Mouse (Mus musculus) hindbrain, embryonic 11.5 days (tissue): Measurements from ENCODE around the gene Srgap3. TPM values are rescaled to one million over a fixed set of nuclear protein-coding genes. Genes with fewer than 3 reads are reported as not detected.
"Not testable (repeated sequence)": the region's sequence is repeated elsewhere in the genome, so short reads cannot be mapped to it uniquely, and the experiment has no call there.

Experiments
- ATAC-seq: fragments of 200-750 bp; cut with Nextera tagmentation; 2 replicates; pipeline ENCODE4 v1.8.0; 2017; ENCODE audit warnings: mild to moderate bottlenecking, moderate TSS enrichment, moderate library complexity; ENCODE audit not compliant: low FRiP score
- DNase-seq: peaks from one replicate; pipeline ENCODE4 v3.0.0-alpha.2; 2015; ENCODE audit warnings: low spot score
- H3K27ac ChIP-seq: fragments of 300-500 bp; sonication (generic); 2 replicates; pipeline ENCODE4 v1.5.1; 2014; ENCODE audit warnings: mild to moderate bottlenecking, low read depth, low read length
- H3K27me3 ChIP-seq: fragments of 300-500 bp; sonication (generic); 2 replicates; pipeline ENCODE4 v1.6.1; 2014; ENCODE audit warnings: mild to moderate bottlenecking, low read length, moderate library complexity, mixed read lengths; ENCODE audit not compliant: control insufficient read depth, insufficient read depth
- H3K36me3 ChIP-seq: fragments of 300-500 bp; sonication (generic); 2 replicates; pipeline ENCODE4 v1.6.1; 2014; ENCODE audit warnings: mild to moderate bottlenecking, low read length, moderate library complexity, mixed read lengths; ENCODE audit not compliant: control insufficient read depth, insufficient read depth
- H3K4me1 ChIP-seq: fragments of 300-500 bp; sonication (generic); replicated peaks from 2 replicates; pipeline ENCODE4 v1.6.1; 2014; ENCODE audit warnings: low read length, mixed read lengths; ENCODE audit not compliant: control insufficient read depth, insufficient read depth
- H3K4me2 ChIP-seq: fragments of 300-500 bp; sonication (generic); replicated peaks from 2 replicates; pipeline ENCODE4 v1.6.1; 2014; ENCODE audit warnings: mild to moderate bottlenecking, low read depth, low read length
- H3K4me3 ChIP-seq: fragments of 300-500 bp; sonication (generic); 2 replicates; pipeline ENCODE4 v1.5.1; 2014; ENCODE audit warnings: low read depth, low read length
- H3K9ac ChIP-seq: fragments of 300-500 bp; sonication (generic); 2 replicates; pipeline ENCODE4 v1.6.1; 2014; ENCODE audit warnings: low read depth, low read length
- H3K9me3 ChIP-seq: fragments of 300-500 bp; sonication (generic); 2 replicates; pipeline ENCODE4 v1.6.1; 2016; ENCODE audit warnings: low read length; ENCODE audit not compliant: control insufficient read depth
- WGBS: fragments of 180-500 bp; shearing (Covaris S2); extraction: QIAGEN DNeasy Blood & Tissue Kit; methylation state at CpG from one replicate; pipeline ENCODE4 v1.1.7; 2014; 5-methylcytosine and 5-hydroxymethylcytosine counted together
- polyA plus RNA-seq: library from polyadenylated mRNA; unstranded; fragments of >200 nt; fragmentation: Nextera tagmentation; extraction: Ambion mirVana; gene quantifications from 2 replicates; pipeline ENCODE4 v1.2.1, GENCODE M21; 2014

Gene Srgap3
- polyA plus RNA-seq, 1 experiment from 2014 or later: 89.6 TPM

DNA sequence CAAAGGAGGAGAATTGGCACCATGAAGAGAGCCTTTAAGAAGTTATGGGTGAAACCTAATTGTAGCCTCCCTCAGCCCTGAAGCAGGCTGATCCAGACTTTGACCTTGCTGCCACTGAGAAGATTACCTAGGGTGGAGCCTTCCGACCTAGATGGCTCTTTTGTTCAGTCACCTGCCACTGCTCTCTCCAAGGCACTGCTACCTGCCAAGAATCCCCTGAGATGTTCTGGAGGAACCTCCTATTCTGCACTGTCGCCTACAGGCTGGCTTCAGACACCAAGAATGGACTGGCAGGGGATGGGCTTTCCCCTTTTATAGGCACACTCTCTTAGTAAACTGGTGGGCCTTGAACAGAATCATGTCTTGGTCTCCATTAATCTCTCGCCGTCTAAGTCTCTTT, 244.8 kb downstream of the Srgap3 start:
- H3K36me3 ChIP-seq, DNase-seq, H3K9ac ChIP-seq, H3K27ac ChIP-seq, H3K4me2 ChIP-seq, H3K4me3 ChIP-seq, H3K4me1 ChIP-seq, H3K9me3 ChIP-seq, H3K27me3 ChIP-seq, ATAC-seq: not testable (repeated sequence)
- 87% methylated on average over 4 of the region's 4 CpGs for WGBS

DNA sequence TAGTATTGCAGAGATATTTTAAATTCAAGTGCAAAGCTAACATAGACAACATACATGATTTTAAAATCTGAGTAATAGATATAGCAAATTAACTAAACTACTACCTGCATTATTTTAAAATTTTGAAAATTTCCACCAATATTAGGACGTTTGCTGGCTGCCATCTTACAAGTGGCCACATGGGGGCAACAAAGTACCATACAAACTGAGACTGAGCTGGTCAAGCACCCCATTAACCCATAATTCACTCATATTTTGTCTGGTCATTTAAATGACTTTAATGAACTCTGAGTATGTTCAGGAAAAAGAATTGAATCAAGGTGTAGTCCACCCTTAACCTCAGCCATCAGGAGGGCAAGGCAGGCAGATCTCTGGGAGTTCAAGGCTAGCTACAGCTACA, 246.7 kb downstream of the Srgap3 start:
- no peak overlapping the region for H3K27ac ChIP-seq
- no peak overlapping the region for H3K4me2 ChIP-seq
- no peaks in the 10 kb centered on the region for H3K9me3 ChIP-seq
- no peak overlapping the region for H3K4me3 ChIP-seq
- no peaks in the 10 kb centered on the region for H3K27me3 ChIP-seq
- no peak overlapping the region for H3K9ac ChIP-seq
- no peaks in the 10 kb centered on the region; the same call in 1 of the 2 replicates for H3K4me1 ChIP-seq
- ATAC-seq (no peak), DNase-seq (peak; percentile 76)
- WGBS: 0% methylated on average over 1 of the region's 1 CpGs
- H3K36me3 ChIP-seq: no peaks in the 10 kb centered on the region

DNA sequence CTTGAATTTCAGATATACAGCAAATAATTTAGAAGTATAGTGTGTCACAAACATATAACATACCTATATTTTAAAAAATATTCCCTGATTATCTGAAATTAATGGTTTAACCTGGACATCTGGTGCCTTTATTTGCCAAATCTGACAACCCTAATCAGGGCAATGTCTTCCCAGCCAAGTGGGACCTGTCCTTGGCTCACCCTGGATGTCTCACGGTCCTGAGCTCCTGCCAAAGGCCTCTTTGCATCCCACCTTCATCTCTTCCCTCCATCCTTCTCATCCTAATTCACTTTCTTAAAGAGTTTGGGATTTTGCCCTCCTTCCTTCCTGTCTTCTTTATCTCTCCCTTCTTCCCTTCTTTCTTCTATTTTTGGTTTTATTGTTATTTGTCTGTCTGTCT, 248.0 kb downstream of the Srgap3 start:
- no peak overlapping the region for H3K27ac ChIP-seq
- H3K9me3 ChIP-seq: no peaks in the 10 kb centered on the region
- H3K36me3 ChIP-seq: no peaks in the 10 kb centered on the region
- H3K9ac ChIP-seq: no peak overlapping the region
- H3K4me2 ChIP-seq: no peak overlapping the region
- no peak for DNase-seq
- H3K4me3 ChIP-seq: no peak overlapping the region
- no peaks in the 10 kb centered on the region; the same call in 1 of the 2 replicates for H3K4me1 ChIP-seq
- no peak for ATAC-seq
- 81% methylated on average over 1 of the region's 1 CpGs for WGBS
- H3K27me3 ChIP-seq: no peaks in the 10 kb centered on the region

DNA sequence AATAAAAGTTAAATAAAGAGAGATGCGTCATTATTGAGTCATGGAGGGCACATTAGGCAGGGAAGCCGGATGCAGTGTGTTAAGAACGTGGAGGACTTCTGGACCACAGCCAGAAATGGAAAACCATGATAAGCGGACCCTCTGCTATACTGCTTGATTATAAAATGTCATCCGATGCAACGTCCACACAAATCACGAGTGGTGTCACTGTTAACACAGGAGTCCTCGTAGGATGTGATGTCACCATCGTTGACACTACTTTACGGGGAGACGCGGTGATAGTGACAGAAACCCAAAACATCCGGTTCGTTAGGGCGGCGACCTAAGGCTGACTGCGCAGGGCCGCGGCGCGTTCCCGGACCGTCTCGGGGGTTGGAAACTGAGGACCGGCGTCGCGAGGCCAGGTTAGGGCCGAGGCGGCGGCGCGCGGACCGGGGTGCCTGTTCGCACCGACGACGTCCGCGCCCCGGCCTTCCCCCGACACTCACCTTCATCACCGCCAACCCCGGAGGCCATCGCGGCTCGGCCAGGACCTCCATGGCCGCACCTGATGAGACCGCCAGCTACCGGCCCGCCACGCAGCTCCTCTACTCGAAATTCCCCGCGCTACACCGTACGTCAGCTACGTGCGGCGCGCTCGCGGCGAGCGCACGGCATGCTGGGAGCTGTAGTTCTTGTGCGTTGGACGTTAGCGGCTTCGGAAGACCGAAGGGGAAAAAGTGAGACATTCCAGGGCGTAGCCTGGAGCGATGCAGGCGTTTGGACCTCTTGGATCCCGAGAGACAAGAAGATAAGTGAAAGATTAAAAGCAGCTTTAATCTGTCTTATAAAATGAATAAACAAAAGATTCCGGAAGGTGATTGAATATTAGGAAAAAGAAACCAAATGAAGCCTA, 250.8 kb downstream of the Srgap3 start, which contains the start of gene Rad18:
TSS of gene Rad18 (minus strand) at position 631 of the 895 bp plus-strand sequence.
- ATAC-seq (peak; percentile 94), DNase-seq (peak; percentile 94)
- H3K4me3 ChIP-seq: peak within 1 kb of the TSS; percentile 81
- H3K9ac ChIP-seq: peak within 1 kb of the TSS; percentile 57
- H3K27ac ChIP-seq: no peak within 1 kb of the TSS
- 1% methylated on average over 76 of the region's 77 CpGs for WGBS
- no peaks in the 10 kb centered on the region for H3K27me3 ChIP-seq
- peak within 1 kb of the TSS; percentile 73 for H3K4me2 ChIP-seq
- no peaks in the 10 kb centered on the region; the same call in 1 of the 2 replicates for H3K4me1 ChIP-seq
- H3K36me3 ChIP-seq: no peaks in the 10 kb centered on the region
- no peaks in the 10 kb centered on the region for H3K9me3 ChIP-seq

DNA sequence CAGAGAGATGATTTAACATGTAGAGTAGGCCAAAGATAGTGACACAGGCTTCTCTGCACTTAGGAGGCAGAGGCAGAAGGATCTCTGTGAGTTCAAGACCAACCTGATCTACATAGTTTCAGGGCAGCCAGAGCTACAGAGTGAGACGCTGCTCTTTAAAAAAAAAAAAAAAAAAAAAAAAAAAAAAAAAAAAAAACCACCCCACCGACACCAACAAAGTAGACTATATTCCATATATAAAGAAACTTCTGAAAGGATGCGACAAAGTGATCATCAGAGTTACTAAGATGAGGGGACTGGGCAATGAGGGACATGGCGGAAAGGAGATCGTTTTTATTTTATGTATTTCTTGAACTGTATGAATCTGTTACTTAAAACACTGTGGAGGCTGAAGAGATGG, 252.6 kb downstream of the Srgap3 start:
- no peak overlapping the region for H3K4me3 ChIP-seq
- 94% methylated on average over 5 of the region's 5 CpGs for WGBS
- no peak overlapping the region for H3K4me2 ChIP-seq
- no peaks in the 10 kb centered on the region; the same call in 1 of the 2 replicates for H3K4me1 ChIP-seq
- H3K27me3 ChIP-seq: no peaks in the 10 kb centered on the region
- H3K9me3 ChIP-seq: no peaks in the 10 kb centered on the region
- H3K36me3 ChIP-seq: no peaks in the 10 kb centered on the region
- DNase-seq (no peak), ATAC-seq (no peak)
- no peak overlapping the region for H3K27ac ChIP-seq
- H3K9ac ChIP-seq: no peak overlapping the region

DNA sequence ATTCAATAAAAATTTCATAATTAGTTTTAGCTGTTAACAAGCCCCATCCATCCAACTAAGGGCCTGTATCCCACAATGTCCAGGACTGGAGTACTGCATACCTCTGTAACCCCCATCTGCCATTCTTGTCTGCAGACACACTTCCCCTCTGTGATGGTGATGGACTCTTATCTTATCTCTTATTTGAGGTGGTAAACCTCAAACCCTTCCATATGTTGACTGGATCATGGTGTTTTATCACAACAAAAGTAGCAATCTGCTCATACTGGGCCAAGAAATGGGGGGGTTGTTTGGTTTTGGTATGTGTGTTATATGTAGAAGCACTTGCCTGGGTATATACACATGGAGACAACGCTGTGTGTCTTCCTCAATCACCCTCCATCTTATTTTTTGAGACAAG, 255.5 kb downstream of the Srgap3 start:
- WGBS: 93% methylated on average over 1 of the region's 1 CpGs
- Histone ChIP-seq H3K4me1 (no peaks in the 10 kb centered on the region; the same call in 1 of the 2 replicates), H3K27ac (no peak overlapping the region), H3K9me3 (no peaks in the 10 kb centered on the region), H3K9ac (no peak overlapping the region), H3K36me3 (no peaks in the 10 kb centered on the region), H3K4me3 (no peak overlapping the region), H3K4me2 (no peak overlapping the region), H3K27me3 (no peaks in the 10 kb centered on the region)
- DNase-seq: no peak
- ATAC-seq: no peak

DNA sequence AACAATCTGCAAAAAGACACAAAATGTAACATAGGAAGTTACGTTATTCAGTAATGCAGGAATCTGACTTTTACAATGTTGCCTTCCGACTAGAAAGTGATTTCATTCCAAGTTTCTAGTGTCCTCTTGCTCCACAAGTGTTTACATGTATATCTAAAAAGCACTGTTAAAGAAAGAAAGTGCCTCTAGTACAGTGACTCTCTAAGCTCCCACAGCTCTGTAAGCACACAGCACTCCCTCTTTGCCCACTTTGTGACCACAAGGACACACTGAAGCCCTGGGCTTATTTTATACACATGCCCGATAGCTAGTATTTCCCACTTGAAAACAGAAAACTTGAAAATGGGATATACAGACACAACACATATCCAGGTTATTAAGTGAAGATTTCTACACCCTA, 259.0 kb downstream of the Srgap3 start:
- Histone ChIP-seq H3K9me3 (no peaks in the 10 kb centered on the region), H3K4me1 (no peaks in the 10 kb centered on the region), H3K4me3 (no peak overlapping the region), H3K27me3 (no peaks in the 10 kb centered on the region), H3K27ac (no peak overlapping the region), H3K4me2 (no peak overlapping the region), H3K9ac (no peak overlapping the region), H3K36me3 (no peaks in the 10 kb centered on the region)
- 97% methylated on average over 3 of the region's 3 CpGs for WGBS
- DNase-seq (no peak), ATAC-seq (no peak)

DNA sequence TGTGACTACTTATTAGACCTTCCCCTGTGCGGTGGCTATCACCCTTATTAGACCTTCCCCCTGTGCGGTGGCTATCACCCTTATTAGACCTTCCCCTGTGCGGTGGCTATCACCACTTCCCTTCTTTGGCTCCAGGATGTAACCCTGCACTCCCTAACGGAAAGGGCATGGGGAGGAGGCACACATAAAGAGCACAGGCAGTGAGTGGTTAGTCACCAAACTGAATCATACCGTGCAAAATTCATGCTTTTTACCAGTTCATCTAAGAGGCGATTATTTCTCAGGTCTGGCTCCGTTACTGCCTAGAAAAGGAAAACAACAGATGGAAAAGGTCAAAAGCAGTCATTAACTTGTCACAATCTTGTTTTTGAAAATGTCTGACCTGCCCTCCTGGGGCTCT, 260.6 kb downstream of the Srgap3 start:
- Histone ChIP-seq H3K4me1 (no peaks in the 10 kb centered on the region), H3K4me2 (no peak overlapping the region), H3K9ac (no peak overlapping the region), H3K9me3 (no peaks in the 10 kb centered on the region), H3K27ac (no peak overlapping the region), H3K36me3 (no peaks in the 10 kb centered on the region), H3K4me3 (no peak overlapping the region), H3K27me3 (no peaks in the 10 kb centered on the region)
- WGBS: 86% methylated on average over 7 of the region's 7 CpGs
- ATAC-seq: no peak
- DNase-seq: no peak

DNA sequence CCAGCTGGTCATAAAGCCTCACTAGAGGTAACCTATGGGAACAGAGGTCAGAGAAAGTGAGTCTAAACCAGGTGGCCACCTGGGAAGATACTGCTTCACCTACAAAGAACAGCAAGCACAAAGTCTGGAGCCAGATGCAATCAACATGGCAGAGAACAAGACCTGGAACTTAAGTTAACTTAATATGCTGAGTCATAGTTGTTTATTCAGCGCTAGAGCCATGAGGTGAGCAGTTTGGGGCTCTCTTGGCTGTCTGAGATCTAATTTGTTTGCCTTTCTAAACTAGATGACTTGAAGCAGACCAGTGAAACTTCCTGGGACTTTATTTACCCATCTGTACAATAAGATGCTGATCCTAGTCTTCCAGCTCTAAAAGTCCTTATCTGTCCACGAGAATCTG, 263.0 kb downstream of the Srgap3 start:
- no peak overlapping the region for H3K9ac ChIP-seq
- ATAC-seq (no peak), DNase-seq (no peak)
- no peaks in the 10 kb centered on the region for H3K36me3 ChIP-seq
- no peak overlapping the region for H3K4me2 ChIP-seq
- H3K4me1 ChIP-seq: no peaks in the 10 kb centered on the region
- H3K4me3 ChIP-seq: no peak overlapping the region
- no peaks in the 10 kb centered on the region for H3K9me3 ChIP-seq
- H3K27me3 ChIP-seq: no peaks in the 10 kb centered on the region
- H3K27ac ChIP-seq: no peak overlapping the region
- WGBS: 94% methylated on average over 2 of the region's 2 CpGs
